Mouse (Mus musculus): ENCODE measurements at regions not wholly inside any gene's neighbourhood (a gene's known extent, or its start where the extent isn't known, plus 50 kb on each side); places are given as distances from the start of the nearest gene placed in this dataset.

- TF ChIP-seq POLR2A (IDR thresholded peaks at IDR 0.05; ENCODE audit: extremely low read depth, insufficient read depth, low read length) (no peak), CTCF (IDR thresholded peaks at IDR 0.05; ENCODE audit: extremely low read depth, insufficient read depth, low read length) (no peak)
Observed at GRCm38 (mm10) chr2:118011679-118012078, 100.0 kb upstream of the Thbs1 start.
